Mouse (Mus musculus) urinary bladder, adult 2 months (tissue): ENCODE results near the gene Ang5. TPM values are rescaled to one million over a fixed set of nuclear protein-coding genes. Genes with fewer than 3 reads are reported as not detected.
"Not testable (repeated sequence)": the region's sequence is repeated elsewhere in the genome, so short reads cannot be mapped to it uniquely, and the experiment has no call there.

Experiments
- DNase-seq: peaks from one replicate; pipeline ENCODE4 v3.0.0; 2022; ENCODE audit warnings: low spot score
- polyA plus RNA-seq: library from polyadenylated mRNA; depleted of rRNA; stranded (reverse); fragments of >200 nt; gene quantifications from 2 replicates; pipeline ENCODE4 v1.2.3, GENCODE M21; 2012; rRNA removed

Gene Ang5
- not detected in 2 replicates for polyA plus RNA-seq

- not testable (repeated sequence) for DNase-seq
Measured at GRCm38 (mm10) chr14:43956769-43957168, at the start of gene Ang5. Ang5 (plus strand) TSS chr14:43957069.

- DNase-seq, result not testable (repeated sequence)
Measured at GRCm38 (mm10) chr14:43918214-43918613, 38.7 kb upstream of the Ang5 start.

GRCm38 (mm10) chr14:43923459-43923858 lies 33.4 kb upstream of the Ang5 start, which contains the start of gene Ear10:
Ear10 (minus strand) TSS chr14:43923559.
- DNase-seq, result not testable (repeated sequence)

- peak; percentile 19 for DNase-seq
Measured at GRCm38 (mm10) chr14:43924688-43925403, 32.0 kb upstream of the Ang5 start, which contains the start of gene Gm8113. Gm8113 (plus strand) TSS chr14:43925390.

- DNase-seq, result not testable (repeated sequence)
Measured at GRCm38 (mm10) chr14:43925404-43925950, 31.4 kb upstream of the Ang5 start.

- not testable (repeated sequence) for DNase-seq
Measured at GRCm38 (mm10) chr14:43932991-43933390, 23.9 kb upstream of the Ang5 start.

GRCm38 (mm10) chr14:43933399-43933798 lies 23.5 kb upstream of the Ang5 start:
- not testable (repeated sequence) for DNase-seq

- DNase-seq, result not testable (repeated sequence)
Measured at GRCm38 (mm10) chr14:43953382-43953781, 3.5 kb upstream of the Ang5 start.

GRCm38 (mm10) chr14:43955074-43955473 lies 1.8 kb upstream of the Ang5 start:
- not testable (repeated sequence) for DNase-seq

- DNase-seq, result no peak
Measured at GRCm38 (mm10) chr14:43983454-43983853, 26.6 kb downstream of the Ang5 start.

- peak; percentile 31 for DNase-seq
Measured at GRCm38 (mm10) chr14:43983897-43984296, 27.0 kb downstream of the Ang5 start.

GRCm38 (mm10) chr14:43986147-43986546 lies 29.3 kb downstream of the Ang5 start:
- no peak for DNase-seq

GRCm38 (mm10) chr14:43987404-43987803 lies 30.5 kb downstream of the Ang5 start:
- DNase-seq, result peak; percentile 40

GRCm38 (mm10) chr14:43998455-43999000 lies 41.7 kb downstream of the Ang5 start:
- not testable (repeated sequence) for DNase-seq

- no peak for DNase-seq
Measured at GRCm38 (mm10) chr14:44001600-44001999, 44.7 kb downstream of the Ang5 start.

- no peak for DNase-seq
Measured at GRCm38 (mm10) chr14:44002169-44002568, 45.3 kb downstream of the Ang5 start, which contains the start of gene Ang6. Ang6 (minus strand) TSS chr14:44002269.

- not testable (repeated sequence) for DNase-seq
Measured at GRCm38 (mm10) chr14:44008021-44008420, 51.2 kb downstream of the Ang5 start.

- DNase-seq, result not testable (repeated sequence)
Measured at GRCm38 (mm10) chr14:44009686-44010085, 52.8 kb downstream of the Ang5 start.
